Mouse (Mus musculus) lung, adult 2 months (tissue): ENCODE measurements at regions not wholly inside any gene's neighbourhood (a gene's known extent, or its start where the extent isn't known, plus 50 kb on each side); places are given as distances from the start of the nearest gene placed in this dataset.

Experiments used
- CTCF ChIP-seq: fragments of 200-500 bp; IDR thresholded peaks from 2 replicates; pipeline ENCODE4 v1.5.1; 2011; ENCODE audit warnings: mild to moderate bottlenecking, low read length, control low read depth; ENCODE audit not compliant: insufficient read depth
- POLR2A ChIP-seq: fragments of 200-500 bp; IDR thresholded peaks from 2 replicates; pipeline ENCODE4 v1.6.1; 2011; ENCODE audit warnings: low read depth, mild to moderate bottlenecking, control low read depth, low read length, borderline replicate concordance; ENCODE audit errors: extremely low read depth

- no peak for TF ChIP-seq CTCF
- no peak for TF ChIP-seq POLR2A
Observed at GRCm38 (mm10) chr17:49250726-49251537, 177.2 kb upstream of the Mocs1 start.
